25 mouse cellular contexts compared by ENCODE assay signal in genomic region chr4:51560100-51560499, GRCm38 (mm10).
DNase-seq lines count a peak whose midpoint lies in the region; ATAC-seq and TF ChIP-seq lines count a peak whose summit lies in the region.
"Had no signal": no experiment of that assay in that cellular context is flagged by ENCODE, and none has a peak within 500 bp of the region (broad histone marks: within the 10 kb centered on the region; RNA-seq: fewer than 3 reads in every experiment).

No protein-coding gene starts in this region.

- no peak for ATAC-seq in kidney, postnatal 0 days (replicated peaks; ENCODE audit: low FRiP score, low read depth)
- no peak for ATAC-seq in midbrain, embryonic 16.5 days
- no peak for ATAC-seq in limb, embryonic 15.5 days (ENCODE audit: insufficient number of reproducible peaks, low FRiP score, low TSS enrichment, low read depth)
- ATAC-seq in stomach, embryonic 16.5 days (ENCODE audit: insufficient read depth, low FRiP score) = 0 out of 2 replicates have a peak, but pooled peaks have one; percentile 10
- ATAC-seq: CD4-positive, CD25-positive, alpha-beta regulatory T cell, adult 4 months; forebrain, embryonic 13.5 days; forebrain, embryonic 16.5 days had no signal

- H3K36me3 ChIP-seq in kidney, postnatal 0 days (ENCODE audit: insufficient read depth, low read length) = no peaks in the 10 kb centered on the region
- H3K36me3 ChIP-seq in midbrain, embryonic 16.5 days (ENCODE audit: control insufficient read depth, insufficient read depth, low read length) = no peaks in the 10 kb centered on the region
- no peaks in the 10 kb centered on the region for H3K36me3 ChIP-seq in midbrain, embryonic 10.5 days
- no peaks in the 10 kb centered on the region for H3K36me3 ChIP-seq in limb, embryonic 15.5 days
- H3K36me3 ChIP-seq in stomach, embryonic 16.5 days (ENCODE audit: control insufficient read depth, insufficient read depth, low read length) = no peaks in the 10 kb centered on the region
- H3K36me3 ChIP-seq: embryonic facial prominence, embryonic 13.5 days; forebrain, embryonic 10.5 days; heart, embryonic 10.5 days; heart, embryonic 13.5 days had no signal

- no peak for TF ChIP-seq CTCF in kidney, postnatal 0 days (IDR thresholded peaks at IDR 0.05; ENCODE audit: low read depth)

- H3K27me3 ChIP-seq in kidney, postnatal 0 days (ENCODE audit: insufficient read depth, low read length) = no peaks in the 10 kb centered on the region
- no peaks in the 10 kb centered on the region for H3K27me3 ChIP-seq in midbrain, embryonic 16.5 days (ENCODE audit: control insufficient read depth, insufficient read depth, low read depth, low read length)
- no peaks in the 10 kb centered on the region for H3K27me3 ChIP-seq in midbrain, embryonic 10.5 days (ENCODE audit: low read depth, poor library complexity, severe bottlenecking)
- H3K27me3 ChIP-seq in limb, embryonic 15.5 days = no peaks in the 10 kb centered on the region
- H3K27me3 ChIP-seq in stomach, embryonic 16.5 days (ENCODE audit: control insufficient read depth, insufficient read depth, low read length) = no peaks in the 10 kb centered on the region
- H3K27me3 ChIP-seq: embryonic facial prominence, embryonic 13.5 days; forebrain, embryonic 13.5 days; heart, embryonic 13.5 days had no signal

- no peak overlapping the region for H3K27ac ChIP-seq in kidney, postnatal 0 days
- H3K27ac ChIP-seq in midbrain, embryonic 16.5 days (ENCODE audit: low read length) = 0 out of 2 replicates have a peak overlapping the region, but pooled peaks have one; percentile 11
- no peak overlapping the region for H3K27ac ChIP-seq in midbrain, embryonic 10.5 days (replicated peaks)
- peak overlapping the region; percentile 27; the same call in 1 of the 2 replicates for H3K27ac ChIP-seq in limb, embryonic 15.5 days
- H3K27ac ChIP-seq in stomach, embryonic 16.5 days (ENCODE audit: low read length) = peak overlapping the region; percentile 27; the same call in 1 of the 2 replicates
- H3K27ac ChIP-seq: embryonic facial prominence, embryonic 13.5 days; forebrain, embryonic 10.5 days; forebrain, embryonic 13.5 days; heart, adult 2 months; heart, embryonic 10.5 days; heart, embryonic 13.5 days; hindbrain, embryonic 14.5 days had no signal

- H3K9me3 ChIP-seq in kidney, postnatal 0 days (replicated peaks; ENCODE audit: low read length) = no peaks in the 10 kb centered on the region
- H3K9me3 ChIP-seq in midbrain, embryonic 16.5 days (replicated peaks; ENCODE audit: control insufficient read depth, low read length, poor library complexity, severe bottlenecking) = no peaks in the 10 kb centered on the region
- no peaks in the 10 kb centered on the region for H3K9me3 ChIP-seq in midbrain, embryonic 10.5 days (replicated peaks)
- no peaks in the 10 kb centered on the region for H3K9me3 ChIP-seq in limb, embryonic 15.5 days
- H3K9me3 ChIP-seq in stomach, embryonic 16.5 days (replicated peaks; ENCODE audit: control insufficient read depth, low read length) = no peaks in the 10 kb centered on the region
- H3K9me3 ChIP-seq: embryonic facial prominence, embryonic 13.5 days; forebrain, embryonic 10.5 days; forebrain, embryonic 13.5 days; heart, embryonic 10.5 days; heart, embryonic 13.5 days had no signal

- H3K4me3 ChIP-seq in kidney, postnatal 0 days (replicated peaks; ENCODE audit: low read depth, low read length) = no peak overlapping the region
- H3K4me3 ChIP-seq in midbrain, embryonic 16.5 days (ENCODE audit: low read depth, low read length) = no peak overlapping the region
- no peak overlapping the region for H3K4me3 ChIP-seq in midbrain, embryonic 10.5 days
- no peak overlapping the region for H3K4me3 ChIP-seq in limb, embryonic 15.5 days
- H3K4me3 ChIP-seq in stomach, embryonic 16.5 days (replicated peaks; ENCODE audit: low read length) = no peak overlapping the region
- H3K4me3 ChIP-seq: embryonic facial prominence, embryonic 13.5 days; forebrain, embryonic 10.5 days; forebrain, embryonic 13.5 days; heart, adult 2 months; heart, embryonic 10.5 days; heart, embryonic 13.5 days had no signal

- no peak overlapping the region for H3K4me2 ChIP-seq in kidney, postnatal 0 days (ENCODE audit: low read length)
- H3K4me2 ChIP-seq in midbrain, embryonic 16.5 days (ENCODE audit: low read length) = no peak overlapping the region
- H3K4me2 ChIP-seq in limb, embryonic 15.5 days = no peak overlapping the region
- H3K4me2 ChIP-seq in stomach, embryonic 16.5 days (ENCODE audit: low read depth, low read length) = no peak overlapping the region
- H3K4me2 ChIP-seq: embryonic facial prominence, embryonic 13.5 days; forebrain, embryonic 13.5 days; heart, embryonic 13.5 days; hindbrain, embryonic 14.5 days had no signal

- H3K9ac ChIP-seq in kidney, postnatal 0 days (ENCODE audit: low read depth, low read length) = no peak overlapping the region
- no peak overlapping the region for H3K9ac ChIP-seq in midbrain, embryonic 16.5 days (ENCODE audit: low read depth, low read length)
- no peak overlapping the region for H3K9ac ChIP-seq in limb, embryonic 15.5 days
- no peak overlapping the region for H3K9ac ChIP-seq in stomach, embryonic 16.5 days (ENCODE audit: low read length)
- H3K9ac ChIP-seq: embryonic facial prominence, embryonic 13.5 days; forebrain, embryonic 13.5 days; heart, embryonic 13.5 days; hindbrain, embryonic 14.5 days had no signal

- H3K4me1 ChIP-seq in kidney, postnatal 0 days (replicated peaks; ENCODE audit: insufficient read depth, low read length) = no peaks in the 10 kb centered on the region
- H3K4me1 ChIP-seq in midbrain, embryonic 16.5 days (ENCODE audit: control insufficient read depth, insufficient read depth, low read length) = no peaks in the 10 kb centered on the region; the same call in 1 of the 2 replicates
- no peaks in the 10 kb centered on the region for H3K4me1 ChIP-seq in midbrain, embryonic 10.5 days
- H3K4me1 ChIP-seq in limb, embryonic 15.5 days = no peaks in the 10 kb centered on the region
- H3K4me1 ChIP-seq in stomach, embryonic 16.5 days (ENCODE audit: control insufficient read depth, insufficient read depth, low read length) = no peaks in the 10 kb centered on the region
- H3K4me1 ChIP-seq: embryonic facial prominence, embryonic 13.5 days; heart, embryonic 10.5 days; heart, embryonic 13.5 days had no signal

- DNase-seq in kidney, postnatal 0 days (ENCODE audit: low spot score) = peak; percentile 17
- DNase-seq in kidney, postnatal 4 days = no peak
- DNase-seq in midbrain, embryonic 10.5 days (ENCODE audit: low spot score) = no peak
- DNase-seq in urinary bladder, adult 18-20 months (ENCODE audit: low spot score in 2 of 2) = no peak
- DNase-seq: adrenal gland, adult 2 months; adrenal gland, postnatal 14 days; cerebellum, adult 11 months; cerebellum, adult 2 months; cerebellum, adult 9-11 months; cerebellum, postnatal 25 days; gastrocnemius, postnatal 36 days; heart, adult 2 months; heart, postnatal 14 days; heart, postnatal 4 days had no signal

Comparison
In these comparisons a context has a peak if more than half of its experiments do, and no peak if none do; other contexts are left out.
1. H3K27ac ChIP-seq: peak in midbrain, embryonic 16.5 days (single experiment), limb, embryonic 15.5 days (single experiment) and stomach, embryonic 16.5 days (single experiment); none in kidney, postnatal 0 days (single experiment) and midbrain, embryonic 10.5 days (single experiment).